Mouse (Mus musculus) retina, postnatal 1 day (tissue): ENCODE results near the gene Syvn1.
A peak's percentile ranks its signal among the peaks of the same experiment; 100 is the strongest.

Experiments used
- DNase-seq: peaks from one replicate; pipeline ENCODE4 v3.0.0-alpha.2; 2012

Gene Syvn1

DNA sequence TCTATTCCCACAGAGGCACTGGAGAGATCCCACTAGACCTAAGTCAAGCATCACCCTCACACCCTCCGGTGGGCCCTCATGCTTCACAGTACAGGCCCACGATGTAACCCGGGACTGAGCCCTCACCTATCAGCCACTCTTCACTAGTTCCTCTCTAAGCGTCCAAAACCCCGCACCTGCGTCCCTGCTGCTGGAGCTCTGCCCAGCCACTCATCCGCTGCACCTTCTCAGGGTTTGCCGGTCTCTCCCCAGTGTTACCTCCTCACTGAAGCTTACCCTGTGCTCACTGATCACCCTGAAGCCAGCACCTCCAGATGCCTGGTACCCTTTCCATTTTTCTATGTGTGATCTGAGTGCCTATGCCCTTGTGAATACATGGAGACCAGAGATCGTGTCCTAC, 4.1 kb upstream of the Syvn1 start:
- no peak for DNase-seq

DNA sequence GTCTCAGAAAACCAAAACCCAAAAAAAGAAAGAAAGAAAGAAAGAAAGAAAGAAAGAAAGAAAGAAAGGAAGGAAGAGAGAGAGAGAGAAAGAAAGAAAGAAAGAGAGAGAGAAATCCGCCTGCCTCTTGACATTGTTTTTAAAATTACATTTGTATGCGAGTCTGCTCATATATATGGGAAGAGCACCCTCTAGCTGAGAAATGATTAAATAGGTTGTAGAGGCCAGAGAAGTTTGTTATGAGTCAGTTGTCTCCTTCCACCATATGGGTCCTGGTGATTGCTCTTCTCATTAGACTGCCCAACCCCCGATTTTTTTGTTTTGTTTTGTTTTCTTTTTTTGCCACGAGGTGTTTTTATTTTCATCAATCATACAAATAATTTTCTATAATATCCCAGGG, 2.3 kb upstream of the Syvn1 start:
- peak; percentile 54 for DNase-seq

DNA sequence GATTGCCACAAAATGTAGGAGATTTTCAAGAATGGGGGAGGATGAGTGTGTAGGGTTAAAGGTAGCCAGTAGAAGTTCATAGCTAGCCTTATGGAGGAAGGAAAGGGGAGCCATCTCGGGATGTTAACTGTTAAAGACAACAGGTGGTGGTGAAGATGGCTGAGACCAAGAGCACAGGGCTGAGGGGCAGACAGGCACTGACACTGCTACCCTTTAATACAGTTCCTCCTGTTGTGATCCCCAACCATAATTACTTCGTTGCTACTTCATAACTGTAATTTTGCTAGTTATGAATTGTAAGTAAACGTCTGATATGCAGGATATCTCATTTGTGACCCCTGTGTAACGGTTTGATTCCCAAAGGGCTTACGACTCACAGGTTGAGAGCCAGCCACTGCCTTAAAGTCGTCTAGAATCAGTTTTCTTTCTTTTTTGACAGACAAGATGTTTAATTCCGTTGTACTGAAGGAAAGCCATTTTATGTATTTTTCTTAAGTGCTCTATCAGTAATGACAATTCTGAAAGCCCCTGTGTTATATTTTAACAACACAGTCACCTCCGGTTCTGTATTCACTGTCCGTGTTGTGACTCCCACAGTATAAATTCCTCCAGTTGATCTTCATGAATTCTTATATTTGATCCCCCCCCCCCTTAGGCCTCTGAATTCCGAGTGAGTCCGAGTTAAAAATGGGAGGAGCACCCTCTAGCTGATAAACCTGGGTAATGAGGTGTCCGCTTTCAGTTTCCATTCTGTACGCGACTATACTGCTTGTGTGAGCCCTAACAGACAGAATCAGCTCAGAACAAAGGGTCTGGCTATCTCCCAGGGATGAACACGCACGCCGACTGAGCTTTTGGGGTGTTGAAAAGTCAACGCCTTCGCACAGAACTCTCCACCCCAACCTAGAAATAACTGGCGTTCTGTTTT, 746 bp upstream of the Syvn1 start:
- no peak for DNase-seq

DNA sequence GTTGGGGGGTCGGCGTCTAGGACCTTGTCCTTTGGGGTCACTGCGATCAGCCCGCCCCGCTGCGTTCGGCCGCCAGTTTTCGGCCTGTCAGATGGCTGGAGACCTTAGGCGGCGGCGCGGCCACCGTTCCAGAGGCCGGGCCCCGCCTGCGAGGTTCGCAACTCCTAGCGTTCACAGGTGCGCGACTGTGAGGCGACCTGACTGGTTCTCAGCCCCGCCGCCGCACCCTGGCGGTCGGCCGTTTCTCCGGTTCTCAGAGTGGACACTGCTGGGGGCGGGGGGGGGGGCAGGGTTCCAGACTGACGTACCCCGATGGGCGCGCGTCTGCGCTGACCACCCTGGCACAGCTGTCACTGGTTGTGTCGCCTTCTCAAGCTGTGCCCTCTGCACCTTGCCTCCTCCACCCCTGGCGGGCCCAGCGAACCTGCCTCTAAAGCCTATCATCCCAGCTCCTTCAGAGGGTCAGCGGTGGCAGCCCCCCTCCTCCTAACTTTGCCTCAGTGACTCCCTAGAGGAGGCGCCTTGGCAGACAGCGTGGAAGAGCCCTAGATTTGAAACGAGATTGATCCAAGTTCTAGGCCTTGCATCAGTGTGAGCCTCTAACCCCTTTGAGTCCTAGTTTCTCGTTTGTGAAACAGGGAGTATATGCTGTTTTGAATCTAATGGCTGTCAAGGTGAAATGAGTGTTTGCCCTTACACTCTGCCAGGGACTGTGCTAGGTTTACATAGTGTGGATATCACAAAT, 950 bp downstream of the Syvn1 start:
- DNase-seq: no peak

DNA sequence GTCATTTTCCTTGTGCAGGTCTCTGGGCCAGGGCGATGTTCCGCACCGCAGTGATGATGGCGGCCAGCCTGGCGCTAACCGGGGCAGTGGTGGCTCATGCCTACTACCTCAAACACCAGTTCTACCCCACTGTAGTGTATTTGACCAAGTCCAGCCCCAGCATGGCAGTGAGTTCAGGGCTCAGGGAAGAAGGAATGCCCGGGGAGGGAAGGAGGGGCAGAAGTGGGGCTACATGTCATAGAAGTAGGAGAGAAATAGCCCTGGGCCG, 1.5 kb downstream of the Syvn1 start:
- no peak for DNase-seq

DNA sequence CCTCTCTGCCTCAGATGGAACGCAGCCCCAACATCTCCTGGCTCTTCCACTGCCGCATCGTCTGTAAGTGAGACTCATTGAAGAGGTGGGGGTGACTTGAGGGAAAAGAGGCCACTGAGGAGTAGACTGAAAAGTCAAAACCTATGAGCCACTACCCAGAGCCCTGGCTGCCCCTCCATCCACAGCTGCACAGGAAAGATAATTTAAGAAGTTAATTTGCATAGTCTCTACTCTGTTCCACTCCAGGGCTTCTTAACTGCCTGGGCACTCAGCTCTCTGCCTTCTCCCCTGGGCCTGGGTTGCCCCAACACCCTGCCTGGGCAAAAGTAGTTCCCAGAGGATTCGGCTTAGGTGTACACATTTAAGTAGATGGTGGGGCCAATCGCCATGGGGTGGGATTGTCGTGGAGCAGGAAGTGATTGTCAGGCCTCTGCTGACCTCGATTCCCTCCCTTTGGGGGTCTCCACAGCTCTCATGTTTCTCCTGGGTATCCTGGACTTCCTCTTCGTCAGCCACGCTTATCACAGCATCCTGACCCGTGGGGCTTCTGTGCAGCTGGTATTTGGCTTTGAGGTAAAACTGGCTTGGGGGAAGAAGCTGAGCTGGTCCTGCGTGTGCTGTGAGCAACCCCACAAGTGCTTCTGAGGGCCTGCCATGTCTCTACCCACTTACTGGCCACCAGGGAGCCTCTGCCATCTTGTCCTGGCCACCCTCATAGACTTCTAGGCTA, 2.5 kb downstream of the Syvn1 start:
- DNase-seq: no peak

DNA sequence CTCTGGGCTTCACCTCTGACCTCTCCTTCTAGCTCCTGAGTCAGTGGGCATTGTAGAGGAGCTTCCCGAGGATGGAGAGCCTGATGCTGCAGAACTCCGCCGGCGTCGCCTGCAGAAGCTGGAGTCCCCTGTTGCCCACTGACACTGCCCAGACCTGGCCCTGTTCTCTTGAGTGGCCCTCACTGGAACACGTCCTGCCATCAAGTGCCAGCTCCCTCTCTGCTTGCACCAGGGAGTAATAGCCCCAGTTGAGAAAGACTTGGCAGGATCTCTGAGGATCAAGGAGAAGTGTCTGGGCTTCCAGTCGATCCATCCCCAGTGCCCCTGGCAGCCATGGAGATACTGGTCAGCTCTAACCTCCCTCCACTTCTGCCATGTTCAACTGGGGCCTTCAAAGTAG, 6.1 kb downstream of the Syvn1 start:
- DNase-seq: no peak

DNA sequence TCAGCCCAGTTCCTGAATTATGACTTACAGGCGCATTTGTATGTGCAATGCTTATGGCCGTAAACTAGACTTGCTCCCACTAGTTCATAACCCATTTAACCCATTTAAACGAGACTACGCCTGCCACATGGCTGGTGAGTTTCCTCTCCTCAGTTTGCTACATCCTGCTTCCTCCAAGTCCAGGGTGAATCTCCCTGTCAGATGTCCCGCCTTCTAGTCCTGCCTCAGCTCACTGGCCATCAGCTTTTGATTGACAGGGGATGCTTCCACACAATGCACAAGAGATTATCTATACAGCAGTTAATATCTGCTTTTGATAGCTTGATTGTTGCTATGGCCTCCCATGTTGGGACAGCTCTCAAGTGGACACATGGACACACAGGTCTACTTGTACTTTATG, 7.9 kb downstream of the Syvn1 start:
- DNase-seq: peak; percentile 21

DNA sequence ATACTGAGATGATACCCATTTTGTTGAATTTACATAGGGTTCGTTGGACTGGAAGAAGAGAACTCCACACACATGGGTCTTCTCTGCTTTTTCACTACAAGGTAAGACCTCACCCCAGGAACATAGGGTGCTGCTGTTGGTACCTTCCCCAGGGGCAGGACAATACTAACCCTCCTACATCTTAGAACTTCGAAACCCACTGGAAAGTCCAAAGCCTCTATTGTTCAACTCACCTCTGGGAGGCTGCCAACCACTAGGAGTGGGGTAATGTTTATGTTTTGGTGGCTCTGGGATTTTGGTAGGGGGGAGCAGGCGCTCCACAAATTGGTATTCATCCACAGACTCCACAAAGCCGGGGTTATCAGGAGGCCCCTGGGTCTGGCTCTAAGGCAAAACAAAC, 10.3 kb downstream of the Syvn1 start:
- DNase-seq: no peak

DNA sequence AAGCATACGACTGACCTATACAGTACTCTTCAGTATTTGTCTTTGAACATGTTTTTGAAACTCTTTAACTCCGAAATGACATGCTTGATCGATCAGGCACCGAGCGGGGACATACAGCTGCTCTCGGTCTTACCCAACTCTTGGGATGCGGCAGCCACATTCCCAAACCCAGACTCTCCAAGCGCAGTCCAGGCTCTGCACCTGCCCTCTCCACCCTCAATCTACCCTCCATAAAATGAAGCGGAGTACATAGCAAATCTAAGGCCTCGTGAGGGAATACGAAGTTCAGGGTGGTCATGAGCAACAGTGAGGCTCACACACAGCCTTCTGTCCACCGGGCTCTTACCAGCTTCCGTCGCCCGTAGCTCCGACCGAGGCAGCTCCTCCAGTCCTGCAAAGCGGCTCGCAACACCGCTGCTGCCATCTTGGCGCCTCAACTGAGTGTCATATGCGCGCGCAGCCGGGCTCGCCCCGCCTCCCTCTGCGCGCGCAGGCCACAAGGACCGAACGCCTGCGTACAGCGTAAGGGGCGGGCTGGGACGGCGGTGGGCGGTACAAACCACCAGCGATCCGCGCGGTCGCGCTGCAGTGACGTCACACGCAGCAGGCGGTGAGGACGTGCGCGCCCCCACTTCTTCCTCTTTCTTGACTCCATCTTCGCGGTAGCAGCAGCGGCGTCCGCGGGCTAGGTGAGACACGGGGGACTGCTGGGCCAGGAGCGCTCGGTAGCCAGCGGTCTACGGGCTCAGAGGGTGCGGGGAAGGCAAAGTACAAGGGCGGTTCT, 11.1 kb downstream of the Syvn1 start, which contains the start of the genes Mrpl49 and Fau:
Gene Mrpl49 (minus strand): TSS at position 473 of the 784 bp plus-strand sequence.
Gene Fau (plus strand): TSS at position 532 of the 784 bp plus-strand sequence.
- peak; percentile 98 for DNase-seq

DNA sequence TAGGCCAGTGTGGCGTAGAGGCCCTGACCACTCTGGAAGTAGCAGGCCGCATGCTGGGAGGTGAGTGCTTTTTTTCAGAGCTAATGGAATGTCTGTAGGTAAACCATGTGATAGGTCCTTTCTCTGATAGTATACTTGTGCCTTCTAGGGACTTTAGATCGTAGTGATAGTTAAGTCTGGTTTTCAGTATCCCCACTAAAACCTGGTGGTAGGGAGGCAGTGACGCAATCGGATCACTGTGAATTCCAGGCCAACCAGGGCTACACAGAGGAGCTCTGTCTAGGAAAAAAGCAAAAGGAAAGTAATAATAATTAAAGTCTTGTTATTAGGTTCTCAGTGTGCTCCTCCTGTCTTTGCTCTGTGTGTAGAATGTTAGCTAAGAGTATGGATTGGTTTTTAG, 12.1 kb downstream of the Syvn1 start:
- DNase-seq: no peak

DNA sequence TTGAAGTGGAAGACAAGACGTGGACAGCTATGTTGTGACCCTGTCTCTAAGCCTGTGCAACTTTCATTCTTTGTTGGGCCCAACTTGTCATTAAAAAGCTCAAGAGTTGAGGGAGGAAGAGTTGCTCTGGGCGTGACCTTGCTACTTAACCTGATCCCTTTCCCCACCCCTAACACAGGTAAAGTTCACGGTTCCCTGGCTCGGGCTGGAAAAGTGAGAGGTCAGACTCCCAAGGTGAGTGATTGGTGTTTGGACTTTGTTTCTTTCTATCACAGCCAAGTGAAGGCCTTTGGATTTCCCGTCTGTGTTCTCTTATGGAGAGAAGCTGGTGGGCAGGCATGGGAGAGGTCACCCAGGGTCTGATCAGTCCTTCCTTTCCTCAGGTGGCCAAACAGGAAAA, 12.6 kb downstream of the Syvn1 start:
- no peak for DNase-seq

DNA sequence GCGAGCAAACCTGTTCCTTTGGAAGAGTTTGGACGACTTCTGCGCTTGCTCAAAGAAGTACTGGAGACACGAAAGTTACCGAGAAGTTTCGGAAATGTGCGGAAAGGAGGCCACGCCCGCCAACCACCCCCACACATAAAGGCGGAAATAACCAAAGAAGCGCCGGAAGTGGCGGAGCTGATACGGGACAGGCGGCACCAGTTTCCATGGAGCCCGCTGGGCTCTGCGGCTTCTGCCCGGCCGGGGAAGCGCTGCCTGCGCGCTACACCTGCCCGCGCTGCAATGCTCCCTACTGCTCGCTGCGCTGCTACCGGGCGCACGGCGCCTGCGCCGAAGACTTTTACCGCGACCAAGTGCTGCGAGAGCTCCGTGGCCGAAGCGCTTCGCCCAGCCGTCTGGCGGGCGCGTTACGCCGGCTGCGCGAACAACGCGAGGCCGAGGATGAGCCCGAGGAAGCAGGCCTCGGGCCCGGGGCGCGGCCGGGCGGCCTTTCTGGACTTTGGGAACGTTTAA, 14.7 kb downstream of the Syvn1 start, which contains the start of gene Znhit2:
Gene Znhit2 (plus strand): TSS at position 172 of the 513 bp plus-strand sequence.
- DNase-seq: peak; percentile 95

DNA sequence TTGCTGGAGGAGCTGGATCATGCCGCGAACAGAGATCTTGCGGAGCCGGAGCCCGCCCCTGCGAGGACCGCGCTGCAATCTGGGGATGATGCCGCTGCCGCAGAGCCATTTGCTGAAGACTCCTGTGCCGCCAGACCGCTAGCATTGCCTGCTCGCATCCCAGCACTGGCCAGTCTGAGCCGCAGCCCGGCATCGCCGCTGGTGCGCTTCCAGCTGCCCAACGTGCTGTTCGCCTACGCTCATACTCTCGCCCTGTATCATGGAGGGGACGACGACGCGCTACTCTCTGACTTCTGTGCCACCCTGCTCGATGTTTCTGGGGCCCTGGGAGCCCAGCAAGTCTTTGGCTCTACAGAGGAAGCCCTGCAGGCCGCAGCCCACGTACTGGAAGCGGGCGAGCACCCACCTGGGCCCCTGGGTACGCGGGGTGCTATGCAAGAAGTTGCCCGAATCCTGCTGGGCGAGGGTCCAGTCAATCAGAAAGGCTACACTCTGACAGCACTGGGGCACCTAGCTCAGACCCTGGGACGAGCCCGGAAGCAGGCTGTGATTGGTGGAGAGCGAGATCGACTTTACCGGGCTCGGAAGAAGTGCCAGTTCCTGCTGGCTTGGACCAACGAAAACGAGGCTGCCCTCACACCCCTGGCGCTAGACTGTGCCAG, 15.4 kb downstream of the Syvn1 start:
- DNase-seq: peak; percentile 53

DNA sequence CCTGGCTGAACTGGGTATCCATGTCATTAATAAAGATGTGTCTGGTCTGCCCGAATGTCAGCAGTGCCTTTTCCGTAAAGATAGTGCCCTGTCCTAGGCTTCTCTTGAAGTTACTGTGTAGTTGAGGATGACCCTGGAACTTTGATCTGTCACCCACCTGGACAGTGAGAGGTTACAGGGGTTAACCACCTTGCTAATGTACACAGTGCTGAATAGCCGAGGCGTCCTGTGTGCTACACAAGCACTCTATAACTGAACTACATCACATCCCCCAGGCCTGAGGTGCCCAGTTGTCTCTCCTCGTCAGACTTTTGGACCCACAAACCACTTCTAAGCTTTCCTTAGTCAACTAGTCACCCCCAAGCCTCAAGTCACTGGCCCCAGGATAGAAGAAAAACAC, 16.0 kb downstream of the Syvn1 start:
- no peak for DNase-seq

DNA sequence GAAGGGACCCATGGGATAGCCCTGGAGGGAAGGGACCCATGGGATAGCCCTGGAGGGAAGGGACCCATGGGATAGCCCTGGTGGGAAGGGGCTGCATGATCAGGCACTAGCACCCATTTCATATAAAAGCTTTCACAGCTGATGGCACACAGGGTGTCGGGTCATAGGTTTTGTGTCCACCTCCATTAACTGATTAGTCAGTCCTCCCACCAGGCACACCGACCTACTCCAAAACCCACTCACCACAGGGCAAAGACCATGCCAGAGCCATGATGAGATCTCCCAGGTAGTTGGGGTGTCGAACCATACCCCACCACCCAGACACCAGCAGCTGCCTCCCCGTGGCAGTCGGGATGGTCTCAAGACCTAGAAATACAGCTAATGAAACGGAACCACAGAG, 16.7 kb downstream of the Syvn1 start:
- DNase-seq: no peak

DNA sequence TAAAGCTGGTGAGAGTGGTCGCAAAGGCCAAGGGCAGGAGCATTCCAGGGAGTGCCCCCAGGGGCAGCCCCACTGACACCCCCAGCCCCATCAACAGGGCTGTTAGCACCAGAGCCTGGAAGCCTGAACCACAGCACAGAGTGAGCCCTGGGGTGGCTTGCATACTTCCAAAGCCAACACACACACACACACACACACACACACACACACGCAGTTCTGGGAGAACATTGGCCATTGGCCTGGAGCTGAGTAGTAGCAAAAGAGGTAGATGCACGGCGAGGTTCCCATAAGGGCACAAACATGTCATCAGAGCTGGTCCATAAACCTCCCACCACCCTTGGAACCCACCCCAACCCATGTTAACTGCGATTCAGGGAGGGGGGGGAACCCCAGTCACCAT, 20.2 kb downstream of the Syvn1 start:
- no peak for DNase-seq

DNA sequence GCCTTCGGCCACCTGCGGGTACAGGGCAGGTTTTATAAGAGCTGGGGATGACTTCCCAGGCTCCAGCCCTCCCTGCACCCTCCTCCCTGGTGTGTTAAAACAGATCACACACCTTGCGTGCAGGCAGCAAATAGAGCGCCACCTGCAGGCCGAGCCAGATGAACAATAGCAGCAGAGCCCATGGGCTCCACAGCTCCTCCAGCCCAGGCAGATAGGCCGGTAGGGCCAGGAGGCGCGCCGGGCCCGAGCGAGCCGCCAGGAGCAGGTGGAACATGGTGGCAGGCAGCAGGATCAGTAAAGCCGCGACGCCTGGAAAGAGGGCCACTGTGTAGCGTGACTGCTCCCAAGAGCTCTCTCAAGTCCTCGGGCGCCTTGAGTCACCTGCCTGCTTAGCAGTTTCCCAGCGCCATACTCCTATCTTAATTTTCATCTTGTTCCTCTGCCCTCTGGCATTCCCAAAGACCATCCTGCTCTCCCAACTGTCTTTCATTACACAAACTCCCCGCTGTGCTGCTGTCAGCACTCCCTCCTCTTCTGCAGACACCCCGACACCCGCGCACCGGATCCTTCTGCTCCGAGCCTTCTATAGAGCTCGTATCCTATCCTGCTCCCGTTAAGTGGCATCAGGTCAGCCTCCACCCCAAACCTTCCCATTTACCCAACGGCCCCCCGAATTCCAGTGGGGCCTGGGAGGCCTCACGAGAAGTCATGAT, 20.8 kb downstream of the Syvn1 start:
- DNase-seq: peak; percentile 87

DNA sequence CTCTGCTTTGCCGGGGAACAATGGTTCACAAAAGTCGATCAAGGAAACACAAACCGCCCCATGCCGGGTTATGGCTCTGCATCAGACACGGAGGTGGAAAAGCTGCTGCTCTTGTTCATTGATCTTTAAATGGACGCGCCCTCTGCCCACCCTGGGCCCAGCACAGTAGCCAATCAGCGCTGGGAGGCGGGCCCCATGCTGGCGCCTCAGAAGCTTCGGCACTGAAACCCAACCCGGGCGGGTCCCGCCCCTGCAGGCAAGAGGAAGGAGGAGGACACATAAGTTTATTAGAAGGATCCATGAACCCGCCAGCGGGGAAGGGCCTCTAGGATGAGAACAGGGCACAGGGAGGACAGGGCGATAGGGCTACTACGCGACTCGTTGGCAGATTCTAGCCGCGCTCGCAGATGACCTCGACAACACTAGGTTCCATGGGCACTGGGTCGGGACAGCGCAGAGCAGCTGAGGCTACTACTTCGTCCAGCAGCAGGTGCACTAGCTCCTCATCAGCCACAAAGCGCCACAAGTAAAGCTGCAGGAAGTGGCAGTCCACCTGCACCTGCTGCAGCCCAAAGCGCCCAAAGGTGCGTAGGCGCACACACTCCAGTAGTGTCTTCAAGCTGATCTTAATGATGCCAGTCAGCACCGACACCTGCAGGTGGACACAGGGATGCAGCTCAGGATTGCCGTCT, 21.5 kb downstream of the Syvn1 start, which contains the start of gene Tm7sf2:
Gene Tm7sf2 (minus strand): TSS at position 650 of the 692 bp plus-strand sequence.
- peak; percentile 92 for DNase-seq

DNA sequence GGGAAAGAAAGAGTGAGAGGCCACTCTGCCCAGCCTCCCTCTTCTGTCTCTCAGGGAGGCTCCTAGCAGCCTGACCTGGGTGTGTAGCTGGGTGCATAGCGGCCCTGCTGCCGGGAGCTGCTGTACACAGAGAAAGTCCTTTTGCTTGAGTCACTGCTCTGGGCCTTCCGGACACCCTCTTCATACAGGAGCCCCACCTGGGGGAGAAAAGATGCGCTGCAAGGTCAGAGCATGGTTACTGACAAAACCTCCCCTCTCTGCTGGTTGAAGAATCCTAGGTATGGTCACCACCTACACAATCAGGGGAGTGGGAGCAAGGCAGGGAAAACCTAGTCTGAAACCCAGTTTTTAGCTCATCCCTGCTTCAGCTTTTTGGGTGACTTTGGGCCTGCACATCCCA, 22.6 kb downstream of the Syvn1 start:
- no peak for DNase-seq
